Mouse (Mus musculus) layer of hippocampus, adult 9-10 months (tissue): ENCODE results near the gene Lcn12.

ENCODE experiments used
- DNase-seq: peaks from one replicate; pipeline ENCODE4 v3.0.0; 2022; ENCODE audit warnings: low spot score

The Lcn12 gene

DNA sequence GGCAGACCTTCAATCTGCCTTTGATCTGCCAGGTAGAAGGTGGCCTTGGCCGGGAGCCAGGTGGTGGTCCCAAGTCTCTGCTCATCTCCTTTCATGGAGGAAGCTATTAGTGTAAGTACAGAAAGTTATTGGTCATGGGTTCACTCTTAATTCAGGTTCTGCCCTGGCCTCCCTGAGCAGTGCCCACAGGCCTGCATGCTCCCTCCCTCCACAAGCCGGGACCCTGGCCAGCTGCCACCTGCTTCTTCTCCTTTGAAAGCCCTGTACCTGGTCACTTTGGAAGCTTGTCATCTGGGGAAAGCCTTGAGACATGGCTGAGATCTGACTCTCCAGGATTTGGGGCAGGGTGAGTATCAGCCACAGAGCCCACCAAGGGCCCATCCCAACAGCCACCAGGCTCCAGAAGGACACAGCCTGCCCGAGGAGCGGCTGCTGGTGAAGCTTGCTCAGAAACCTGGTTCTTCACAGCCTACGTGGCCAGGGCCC is at the start of gene Lcn12:
Lcn12 (minus strand) TSS at position 436 of the 486 bp plus-strand sequence.
- no peak for DNase-seq

DNA sequence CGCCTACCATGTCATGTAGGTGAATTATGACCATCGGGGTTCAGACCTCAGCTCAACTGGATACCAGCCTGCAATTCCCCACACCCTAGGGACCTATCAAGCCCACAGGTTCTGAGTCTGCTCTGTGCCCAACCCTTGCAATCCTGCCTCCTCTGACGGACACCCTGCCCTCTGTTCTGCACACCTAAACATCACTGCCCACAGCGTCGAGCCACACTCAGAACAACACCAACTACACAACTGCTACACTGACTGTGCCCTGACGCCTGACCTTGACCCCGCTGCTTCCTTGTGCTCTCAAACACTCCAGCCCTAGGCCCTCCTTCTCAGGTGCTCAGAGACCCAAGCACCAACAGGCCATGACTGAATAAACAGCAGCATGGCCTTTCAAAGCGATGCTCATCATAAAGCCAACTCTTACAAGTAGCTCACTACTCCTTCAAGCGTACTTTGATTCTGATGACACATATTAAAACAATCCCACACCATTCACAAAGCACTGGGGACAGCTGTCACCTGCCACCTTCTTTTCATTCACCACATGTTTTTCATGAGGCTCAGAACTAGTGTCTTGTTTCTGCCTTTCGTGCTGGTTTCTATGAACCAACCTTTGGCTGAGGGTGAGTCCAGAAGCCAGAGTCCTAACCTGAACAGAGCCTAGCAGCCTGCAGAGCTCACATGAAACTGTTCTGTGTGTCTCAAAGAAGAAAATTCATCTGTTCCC is 48.1 kb upstream of the Lcn12 start:
- DNase-seq, result no peak

DNA sequence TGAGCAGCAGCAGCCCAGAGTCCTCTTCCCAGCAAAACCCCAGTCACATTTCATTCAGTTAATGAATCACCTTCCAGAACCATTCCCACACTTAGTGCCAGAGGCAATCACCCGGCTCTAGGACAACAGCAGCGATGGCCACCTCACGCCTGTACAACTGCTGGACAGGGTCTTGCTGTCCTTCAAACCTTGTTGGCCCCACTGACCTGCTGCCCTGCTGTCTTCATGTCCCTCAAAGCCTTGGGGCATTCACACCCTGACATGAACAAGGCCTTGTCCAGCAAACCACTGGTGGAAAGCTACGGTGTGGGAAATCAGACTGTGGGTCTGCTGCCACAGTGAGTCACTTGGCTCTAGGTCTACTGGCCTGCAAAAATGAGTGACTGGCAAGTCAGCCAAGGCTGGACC is 46.8 kb upstream of the Lcn12 start:
- no peak for DNase-seq

DNA sequence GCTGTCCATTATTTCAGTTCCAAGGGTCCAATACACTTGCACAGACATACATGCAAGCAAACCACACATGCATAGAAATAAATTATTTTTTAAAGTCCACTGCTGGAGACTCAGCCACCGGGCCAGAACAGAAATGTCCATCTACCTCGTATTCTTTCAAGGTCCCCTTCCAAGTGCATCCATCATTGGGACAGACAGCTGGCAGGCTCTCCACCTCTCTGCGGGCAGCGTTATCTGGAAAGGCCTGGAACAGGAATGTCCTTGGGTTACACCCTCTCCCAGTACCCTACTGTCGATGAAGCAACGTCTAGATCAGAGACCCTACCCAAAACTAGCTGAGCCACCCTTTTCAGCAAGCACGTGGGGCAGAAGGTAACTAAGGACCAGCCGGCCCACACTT is 42.8 kb upstream of the Lcn12 start:
- no peak for DNase-seq

- no peak for DNase-seq
These were observed 41.1 kb upstream of the Lcn12 start for GRCm38 (mm10) chr2:25534866-25535182.

GRCm38 (mm10) chr2:25534178-25534865 is 40.6 kb upstream of the Lcn12 start:
- no peak for DNase-seq

DNA sequence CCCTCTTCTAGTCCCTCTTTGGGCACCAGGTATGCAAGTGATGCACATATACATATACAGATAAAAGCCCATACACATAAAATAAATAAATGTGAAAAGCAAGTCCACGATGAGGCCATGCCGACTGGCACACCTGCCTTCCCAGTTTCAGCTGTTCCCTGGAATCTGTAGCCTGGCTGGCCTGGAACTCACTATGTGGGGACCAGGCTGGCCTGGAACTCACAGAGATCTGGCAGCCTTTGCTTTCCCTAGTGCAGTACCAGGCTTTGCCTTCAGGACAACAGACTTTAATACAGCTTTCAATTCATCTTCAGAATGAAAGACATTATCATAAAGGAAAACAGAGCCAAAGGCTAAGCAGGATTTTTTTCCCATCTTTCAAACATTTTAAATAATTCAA is 40.0 kb upstream of the Lcn12 start:
- DNase-seq, result no peak

DNA sequence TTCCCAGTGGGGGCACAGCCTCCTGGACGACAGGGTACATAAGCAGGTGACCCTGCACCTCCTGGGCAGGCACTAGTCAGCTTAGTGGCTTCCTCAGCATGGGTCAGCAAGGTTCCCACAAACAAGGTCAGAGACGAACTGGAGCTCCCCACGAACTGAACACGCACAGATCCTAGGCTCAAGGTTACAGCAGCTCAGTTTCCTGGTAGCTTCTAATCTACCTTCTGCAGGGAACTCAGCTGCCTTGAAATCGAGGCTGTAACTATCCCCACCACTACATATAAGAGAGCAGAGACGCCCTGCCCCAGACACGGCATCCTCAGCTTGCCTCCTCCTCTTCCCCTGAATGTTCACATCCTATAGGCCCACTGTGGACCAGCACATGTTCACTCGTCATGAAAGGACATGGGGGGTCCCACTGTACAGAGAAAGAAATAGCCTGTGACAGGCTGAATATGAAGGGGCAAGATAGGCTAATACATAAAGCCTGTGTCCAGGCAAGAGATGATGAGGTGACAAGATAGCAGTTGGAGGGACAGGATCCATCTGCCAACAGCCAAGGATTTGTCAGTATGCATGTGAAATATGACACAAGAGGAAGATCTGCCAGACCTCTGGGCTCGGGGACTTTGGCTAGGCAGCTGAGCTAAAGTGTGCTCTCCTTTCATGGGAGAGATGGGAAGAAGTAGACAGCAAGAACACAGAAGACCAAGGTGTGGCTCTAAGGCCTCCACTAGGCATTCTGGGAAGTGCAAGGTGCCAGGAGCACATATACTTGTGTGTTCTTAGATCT is 33.0 kb upstream of the Lcn12 start:
- no peak for DNase-seq

DNA sequence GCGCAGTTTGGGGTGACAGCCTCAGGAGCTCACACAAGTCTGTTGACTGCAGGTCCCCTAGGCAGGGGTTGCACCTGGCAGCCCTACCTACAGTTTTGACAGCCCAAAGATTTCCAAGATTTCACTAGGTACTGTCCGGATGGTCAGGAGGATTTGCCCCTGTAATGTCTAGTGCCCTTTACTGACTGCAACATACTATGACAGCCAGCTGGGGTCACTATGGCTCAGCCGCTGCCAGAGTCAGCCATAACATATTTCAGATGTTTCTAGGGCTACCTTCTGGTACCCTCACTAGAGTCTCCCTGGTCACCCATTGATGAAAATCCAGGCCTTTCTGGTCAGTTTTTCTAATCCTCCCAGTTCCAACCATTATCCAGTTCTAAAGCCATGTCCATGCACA is 16.2 kb upstream of the Lcn12 start:
- no peak for DNase-seq

- DNase-seq, result no peak
These were observed 13.3 kb upstream of the Lcn12 start for GRCm38 (mm10) chr2:25506964-25507363.

- DNase-seq, result no peak
These were observed 12.1 kb upstream of the Lcn12 start for GRCm38 (mm10) chr2:25505860-25506259.

GRCm38 (mm10) chr2:25505000-25505399 is 11.3 kb upstream of the Lcn12 start:
- no peak for DNase-seq

- no peak for DNase-seq
These were observed 10.8 kb upstream of the Lcn12 start for GRCm38 (mm10) chr2:25504538-25504937.

- DNase-seq, result no peak
These were observed 9.0 kb upstream of the Lcn12 start for GRCm38 (mm10) chr2:25502726-25503125.

DNA sequence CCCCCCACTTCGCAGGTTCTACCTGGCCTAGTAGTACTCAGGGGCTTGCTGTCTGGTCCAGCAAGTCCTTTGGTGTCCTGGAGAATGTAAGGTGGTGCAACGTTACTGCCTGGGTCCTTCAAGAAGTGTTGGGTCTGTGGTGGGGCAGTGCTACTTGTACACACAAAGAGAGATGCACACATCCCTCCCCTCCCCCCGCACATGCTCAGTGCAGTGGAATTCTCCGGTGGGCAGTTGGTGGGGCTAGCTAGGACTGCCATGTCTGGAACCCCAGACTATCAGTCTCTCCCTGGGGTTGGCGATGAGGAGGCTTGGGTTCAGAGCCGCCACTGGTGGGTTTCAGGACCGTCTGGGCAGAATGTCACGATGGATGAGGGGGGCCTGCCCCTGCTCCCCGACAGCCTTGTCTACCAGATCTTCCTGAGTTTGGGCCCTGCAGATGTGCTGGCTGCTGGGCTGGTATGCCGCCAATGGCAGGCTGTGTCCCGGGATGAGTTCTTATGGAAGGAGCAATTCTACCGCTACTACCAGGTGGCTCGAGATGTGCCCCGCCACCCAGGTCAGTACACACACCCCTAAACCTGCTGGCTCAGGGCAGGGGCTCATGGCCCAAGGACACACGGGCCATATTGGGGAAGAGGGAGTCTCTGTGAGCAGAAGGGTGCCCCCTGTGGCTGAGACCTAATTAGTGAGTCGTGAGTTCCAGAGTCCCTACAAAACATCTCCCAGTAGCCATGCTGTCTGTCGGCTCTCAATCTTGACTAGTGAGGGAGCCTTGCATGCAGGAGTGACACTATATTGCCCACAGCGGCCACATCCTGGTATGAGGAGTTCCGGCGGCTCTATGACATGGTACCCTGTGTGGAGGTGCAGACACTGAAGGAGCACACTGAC is 8.1 kb upstream of the Lcn12 start, which contains the start of gene C8g:
C8g (minus strand) TSS at position 127 of the 894 bp plus-strand sequence.
- no peak for DNase-seq

- DNase-seq, result peak; percentile 40
These were observed 7.1 kb upstream of the Lcn12 start, which contains the start of gene Fbxw5 for GRCm38 (mm10) chr2:25500576-25501405. Gene Fbxw5 (plus strand): TSS chr2:25500750.

DNA sequence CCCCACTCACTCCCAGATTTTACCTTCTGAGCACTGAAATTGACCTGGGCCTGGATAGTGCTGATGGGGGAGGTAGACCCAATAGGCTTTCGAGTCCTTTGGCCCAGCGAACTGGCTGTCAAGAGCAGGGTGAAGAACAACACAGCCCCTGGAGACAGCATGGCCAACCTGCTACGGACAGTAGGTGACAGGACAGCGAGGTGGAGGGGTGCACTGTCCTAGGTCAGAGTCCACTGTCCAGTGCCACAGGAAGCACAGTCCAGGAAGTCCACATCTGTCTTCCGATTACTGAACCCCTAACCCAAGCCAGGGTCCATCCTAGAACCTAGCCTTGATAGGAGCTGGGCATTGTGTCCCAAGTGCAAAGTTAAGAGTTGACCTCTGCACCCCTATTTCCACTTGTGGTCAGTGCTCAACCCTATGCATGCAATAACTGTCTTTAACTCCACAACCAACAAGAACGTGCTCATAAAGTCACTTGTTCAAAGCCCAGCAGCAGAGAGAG is 6.4 kb upstream of the Lcn12 start:
- DNase-seq, result no peak

GRCm38 (mm10) chr2:25498622-25499478 is 5.1 kb upstream of the Lcn12 start:
- DNase-seq, result no peak

GRCm38 (mm10) chr2:25497846-25498575 is 4.3 kb upstream of the Lcn12 start:
- no peak for DNase-seq
